ENCODE assay signal across 14 mouse cellular contexts in the genomic region with DNA sequence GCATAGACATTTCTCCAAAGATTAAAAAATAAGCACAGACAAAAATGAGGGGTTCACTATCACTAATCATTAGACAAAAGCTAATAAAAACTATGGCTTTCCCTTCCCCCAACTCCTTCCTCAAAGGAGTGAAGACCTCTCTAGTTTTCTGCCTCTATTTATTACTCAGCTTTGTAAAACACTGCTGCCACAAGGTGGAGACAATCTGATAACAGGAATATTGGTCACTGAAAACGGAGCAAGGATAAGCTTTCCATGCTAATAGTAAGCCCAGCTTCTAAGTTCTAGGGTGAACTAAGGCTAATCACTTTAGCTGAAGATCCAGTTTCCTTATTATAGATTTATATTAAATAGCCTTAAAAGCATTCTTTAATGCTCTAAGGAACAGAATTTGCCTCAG. TPM values are rescaled to one million over a fixed set of nuclear protein-coding genes. Genes with fewer than 3 reads are reported as not detected.
DNase-seq lines count a peak whose midpoint lies in the region; ATAC-seq and TF ChIP-seq lines count a peak whose summit lies in the region.
"Had no signal": no experiment of that assay in that cellular context is flagged by ENCODE, and none has a peak within 500 bp of the region (broad histone marks: within the 10 kb centered on the region; RNA-seq: fewer than 3 reads in every experiment).

No protein-coding gene starts in this region.

- H3K27ac ChIP-seq in intestine, postnatal 0 days (ENCODE audit: low read depth, low read length) = no peak overlapping the region
- no peak overlapping the region for H3K27ac ChIP-seq in intestine, embryonic 15.5 days
- H3K27ac ChIP-seq: embryonic facial prominence, embryonic 13.5 days; forebrain, embryonic 10.5 days; heart, embryonic 10.5 days had no signal

- H3K4me2 ChIP-seq in intestine, postnatal 0 days (replicated peaks; ENCODE audit: low read depth) = no peak overlapping the region
- H3K4me2 ChIP-seq in intestine, embryonic 15.5 days (replicated peaks) = no peak overlapping the region
- H3K4me2 ChIP-seq: embryonic facial prominence, embryonic 13.5 days had no signal

- no peak overlapping the region for H3K4me3 ChIP-seq in intestine, postnatal 0 days (ENCODE audit: low read depth, low read length)
- no peak overlapping the region for H3K4me3 ChIP-seq in intestine, embryonic 15.5 days (replicated peaks)
- H3K4me3 ChIP-seq: embryonic facial prominence, embryonic 13.5 days; forebrain, embryonic 10.5 days; heart, embryonic 10.5 days; myocyte had no signal

- no peaks in the 10 kb centered on the region for H3K36me3 ChIP-seq in intestine, postnatal 0 days (ENCODE audit: control insufficient read depth, insufficient read depth)
- no peaks in the 10 kb centered on the region for H3K36me3 ChIP-seq in intestine, embryonic 15.5 days
- H3K36me3 ChIP-seq: embryonic facial prominence, embryonic 13.5 days; heart, embryonic 10.5 days had no signal

- H3K9me3 ChIP-seq in intestine, postnatal 0 days (ENCODE audit: control insufficient read depth) = no peaks in the 10 kb centered on the region
- H3K9me3 ChIP-seq in intestine, embryonic 15.5 days = no peaks in the 10 kb centered on the region
- H3K9me3 ChIP-seq: embryonic facial prominence, embryonic 13.5 days; forebrain, embryonic 10.5 days; heart, embryonic 10.5 days had no signal

- no peaks in the 10 kb centered on the region for H3K27me3 ChIP-seq in intestine, postnatal 0 days (replicated peaks; ENCODE audit: control insufficient read depth, insufficient read depth, low read length)
- no peaks in the 10 kb centered on the region for H3K27me3 ChIP-seq in intestine, embryonic 15.5 days (replicated peaks)
- H3K27me3 ChIP-seq: embryonic facial prominence, embryonic 13.5 days had no signal

- TF ChIP-seq CTCF in intestine, postnatal 0 days (IDR thresholded peaks at IDR 0.05; ENCODE audit: low read depth) = peak; percentile 63
- no peak for TF ChIP-seq CTCF in brain, embryonic 14.5 days (IDR thresholded peaks at IDR 0.05; ENCODE audit: borderline replicate concordance, extremely low read depth, insufficient read depth, insufficient read length)

- H3K4me1 ChIP-seq in intestine, postnatal 0 days (replicated peaks; ENCODE audit: control insufficient read depth, insufficient read depth, low read length) = peaks cover 7% of the 10 kb centered on the region; the same call in 1 of the 2 replicates
- H3K4me1 ChIP-seq in intestine, embryonic 15.5 days (replicated peaks) = peaks cover 15% of the 10 kb centered on the region; the same call in 1 of the 2 replicates

- 16% methylated on average over 1 of the region's 1 CpGs for WGBS in intestine, postnatal 0 days
- WGBS in intestine, embryonic 15.5 days = 30% methylated on average over 1 of the region's 1 CpGs

- peak; percentile 21 to 38 for DNase-seq in cerebellum, postnatal 10 days
- no peak for DNase-seq in cerebellum, adult 11 months
- DNase-seq in lung, postnatal 10 days = peak; percentile 18
- no peak for DNase-seq in lung, postnatal 25 days (ENCODE audit: low spot score)
- DNase-seq in brain, embryonic 14.5 days (ENCODE audit: low read depth) = peak; percentile 41
- no peak for DNase-seq in adrenal gland, postnatal 36 days
- DNase-seq: adrenal gland, postnatal 10 days; kidney, adult 18-20 months had no signal

- no peak for TF ChIP-seq POLR2A in brain, embryonic 14.5 days (IDR thresholded peaks at IDR 0.05; ENCODE audit: borderline replicate concordance, extremely low read depth, insufficient read depth, insufficient read length, poor library complexity, severe bottlenecking)

- ATAC-seq in intestine, postnatal 0 days = no peak
- ATAC-seq in intestine, embryonic 15.5 days = no peak

- no peak overlapping the region for H3K9ac ChIP-seq in intestine, postnatal 0 days (ENCODE audit: low read depth, low read length)
- H3K9ac ChIP-seq in intestine, embryonic 15.5 days = no peak overlapping the region
- H3K9ac ChIP-seq: embryonic facial prominence, embryonic 13.5 days had no signal

RNA-seq across cellular contexts. Expression of a gene that starts 8.3 kb away (rescaled TPM):
- 26.9 and 31.4 TPM in 2 replicates for polyA plus RNA-seq in intestine, postnatal 0 days (2015; fragmentation: Nextera tagmentation; extraction: Ambion mirVana)
- 57.4 and 68.1 TPM in 2 replicates for polyA plus RNA-seq in intestine, embryonic 15.5 days (2015; fragmentation: Nextera tagmentation; extraction: Ambion mirVana)
- polyA plus RNA-seq in brain, embryonic 14.5 days (2012; rRNA removed) = 115 and 116 TPM in 2 replicates
- total RNA-seq in adrenal gland, postnatal 36 days (2021) = 10 to 100 TPM; 65.2 to 79.0 TPM

Comparison
In these comparisons a context has a peak if more than half of its experiments do, and no peak if none do; other contexts are left out.
1. DNase-seq: peak in cerebellum, postnatal 10 days (2 of 2), lung, postnatal 10 days (single experiment) and brain, embryonic 14.5 days (single experiment); none in cerebellum, adult 11 months (single experiment), lung, postnatal 25 days (single experiment) and adrenal gland, postnatal 36 days (0 of 2).